Mouse (Mus musculus) ZHBTc4 (cell line): Measurements from ENCODE around the gene Ipmk.

Experiments used
- DNase-seq: peaks from one replicate; pipeline ENCODE4 v3.0.0-alpha.2; 2011; ENCODE audit warnings: low read depth, low spot score

Ipmk gene

GRCm38 (mm10) chr10:71340195-71340594, 7.4 kb upstream of the Ipmk start:
- no peak for DNase-seq

DNA sequence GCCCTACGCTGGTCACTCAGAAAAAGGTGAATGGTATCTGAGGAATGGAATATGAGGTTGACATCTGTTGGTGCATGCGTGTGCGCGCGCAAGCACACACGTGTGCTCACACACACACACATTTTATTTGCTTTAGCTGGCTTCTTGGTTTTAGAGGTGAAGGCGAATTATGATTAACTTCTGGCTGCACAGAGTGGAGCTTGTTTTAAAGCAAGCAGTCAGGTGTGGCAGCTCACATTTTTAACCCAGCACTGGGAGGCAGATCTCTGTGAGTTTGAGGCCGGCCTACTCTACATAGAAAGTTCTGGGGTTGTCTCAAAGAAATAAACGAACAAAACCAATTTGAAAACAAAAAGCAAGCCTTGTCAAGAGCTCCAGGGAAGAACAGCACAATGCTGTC, 6.3 kb upstream of the Ipmk start:
- DNase-seq = no peak

DNA sequence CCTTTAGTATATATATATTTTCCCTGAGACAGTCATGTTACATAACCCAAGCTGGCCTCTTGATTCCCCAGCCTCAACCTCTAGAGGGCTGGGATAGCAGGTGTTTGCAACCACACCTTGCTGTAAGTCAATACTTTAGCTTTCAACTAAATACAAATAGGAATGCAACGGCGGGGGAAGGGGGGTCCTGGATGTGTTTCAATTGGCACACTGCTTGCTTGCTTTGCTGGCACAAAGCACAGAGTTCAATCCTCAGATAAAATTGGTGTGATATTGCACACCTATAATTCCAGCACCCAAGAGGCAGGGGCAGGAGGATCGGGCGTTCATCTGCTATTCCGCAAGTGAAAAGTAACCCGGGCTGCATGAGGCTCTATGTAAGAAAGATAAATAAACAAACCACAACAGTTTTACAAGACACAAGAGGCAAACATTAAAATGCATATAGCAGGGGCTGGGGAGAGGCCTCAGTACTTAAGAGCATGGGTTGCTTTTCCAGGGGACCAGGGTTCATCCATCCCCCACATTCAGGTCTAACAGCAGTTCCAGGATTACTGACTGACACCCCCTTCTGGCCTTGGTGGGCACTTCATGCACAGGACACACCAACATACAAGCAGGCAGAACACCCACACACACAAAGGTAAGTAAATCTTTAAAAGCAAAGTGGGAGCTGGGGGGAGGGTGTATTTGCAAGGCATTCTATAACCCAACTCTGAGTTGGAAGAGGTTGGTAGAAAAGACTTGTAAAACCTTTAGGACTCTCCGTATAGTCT, 5.3 kb upstream of the Ipmk start:
- peak; percentile 72 for DNase-seq

- no peak for DNase-seq
Measured at GRCm38 (mm10) chr10:71343130-71343529, 4.4 kb upstream of the Ipmk start.

GRCm38 (mm10) chr10:71343567-71344265, 3.8 kb upstream of the Ipmk start:
- no peak for DNase-seq

DNA sequence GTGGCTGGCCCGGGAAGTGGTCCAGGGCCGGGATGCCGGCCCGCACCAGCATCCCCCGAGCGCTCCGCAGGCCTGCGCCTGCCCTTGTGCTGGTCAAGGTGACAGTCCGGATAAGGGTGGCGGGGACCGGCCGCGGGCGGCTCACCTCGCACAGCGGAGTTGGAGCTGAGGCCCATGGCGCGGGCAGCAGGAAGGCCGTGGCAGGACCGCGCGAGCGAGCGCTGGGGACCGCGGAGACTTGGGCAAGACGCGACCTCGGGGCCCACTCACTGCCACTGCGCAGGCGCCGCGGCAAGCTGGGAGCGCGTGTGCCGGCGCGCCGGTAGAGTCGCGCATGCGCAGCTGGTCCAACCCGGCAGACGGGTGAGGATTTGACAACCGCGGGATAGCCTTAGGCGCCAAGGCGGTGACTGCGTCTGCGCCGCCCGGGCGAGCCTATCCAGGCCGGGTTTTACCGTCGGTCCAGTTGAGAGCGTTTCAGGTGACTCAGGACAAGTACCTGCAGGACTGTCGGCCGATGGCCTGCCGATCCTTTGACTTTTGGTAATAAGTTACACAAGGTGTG, 2.9 kb upstream of the Ipmk start, which contains the start of gene Cisd1:
TSS of gene Cisd1 (minus strand) at position 376 of the 565 bp plus-strand sequence.
- DNase-seq = peak; percentile 97

DNA sequence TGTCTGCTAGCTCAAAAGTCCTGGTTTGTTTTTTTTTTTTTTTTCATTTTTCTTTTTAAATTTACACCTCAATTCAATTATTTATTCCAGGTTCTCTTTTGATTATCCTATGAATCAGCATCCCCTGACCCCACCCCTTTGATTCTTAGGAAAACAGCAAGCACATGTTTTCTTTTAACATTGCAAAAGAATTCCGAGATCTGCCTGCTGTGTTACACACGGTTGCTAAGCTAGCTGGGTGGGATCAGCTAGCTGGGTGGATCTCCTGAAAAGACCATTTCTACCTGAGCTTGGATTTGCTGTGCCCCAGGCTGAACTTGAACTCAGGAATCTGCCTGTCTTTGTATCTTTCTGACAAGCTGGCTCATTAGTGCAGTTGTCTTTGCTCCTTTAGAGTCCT, 1.5 kb upstream of the Ipmk start:
- peak; percentile 74 for DNase-seq

DNA sequence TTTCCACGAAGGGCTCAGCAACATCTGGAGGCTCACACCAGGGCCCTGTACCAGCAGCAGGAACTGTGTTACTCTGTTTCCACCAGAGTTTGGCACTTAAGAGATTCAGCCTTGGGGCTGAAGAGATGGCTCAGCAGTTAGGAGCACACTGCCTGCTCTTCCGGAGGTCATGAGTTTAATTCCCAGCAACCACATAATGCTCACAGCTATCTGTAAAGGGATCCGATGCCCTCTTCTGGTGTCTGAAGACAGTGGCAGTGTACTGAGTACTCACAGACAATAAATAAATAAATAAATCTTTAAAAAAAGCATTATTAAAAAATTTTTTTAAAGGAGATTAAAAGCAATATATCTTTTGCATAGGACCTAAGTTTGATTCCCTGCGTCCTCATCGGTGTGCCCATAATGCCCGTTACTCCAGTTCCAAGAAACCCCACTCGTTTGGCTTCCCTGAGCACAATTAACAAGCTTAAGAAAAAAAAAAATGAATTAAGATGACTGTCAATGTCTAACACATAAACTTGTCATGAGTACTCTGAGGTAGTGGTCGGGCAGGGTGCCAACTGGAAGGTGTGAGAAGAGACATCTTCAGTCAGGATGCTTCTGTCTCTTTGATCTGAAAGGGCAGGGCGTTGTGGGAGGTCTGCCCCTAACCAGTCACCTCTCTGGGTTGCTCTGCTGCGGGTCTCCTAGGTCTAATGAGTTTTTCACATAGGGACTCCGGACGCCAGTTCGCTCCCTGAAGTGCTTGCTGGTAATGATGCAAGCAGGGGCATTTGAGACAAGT, 648 bp upstream of the Ipmk start:
- DNase-seq = peak; percentile 58

- peak; percentile 50 for DNase-seq
Measured at GRCm38 (mm10) chr10:71347964-71348636, 537 bp downstream of the Ipmk start.

DNA sequence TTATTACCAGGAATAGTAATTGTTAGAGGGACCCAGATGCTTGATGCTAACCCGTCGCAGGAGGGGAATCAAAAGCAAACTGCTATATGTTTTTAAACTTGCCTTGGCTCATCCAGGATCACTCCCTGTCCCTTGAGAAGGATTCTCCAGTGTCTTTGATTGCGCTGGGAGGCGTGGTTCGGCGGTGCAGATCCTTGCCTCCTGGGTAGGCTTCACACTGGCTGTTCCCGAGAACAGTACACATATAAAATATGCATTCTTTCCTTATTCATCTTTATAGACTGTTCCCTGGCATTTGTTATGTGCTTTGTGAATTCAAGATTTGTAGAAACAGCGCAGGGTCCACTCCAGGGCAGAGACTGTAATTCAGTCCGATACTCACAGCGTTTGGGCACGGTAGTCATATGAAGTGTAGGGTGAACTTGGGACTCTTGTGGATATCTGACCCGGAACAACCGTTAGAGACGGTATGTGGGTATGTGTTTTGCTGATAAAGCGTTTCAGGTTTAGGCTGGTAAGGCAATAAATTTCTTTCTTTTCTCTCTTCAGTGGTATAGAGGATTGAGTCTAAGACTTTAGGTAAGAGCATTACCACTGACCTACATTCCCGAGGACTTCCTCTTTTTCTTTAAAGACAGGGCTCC, 1.2 kb downstream of the Ipmk start:
- peak; percentile 58 for DNase-seq

GRCm38 (mm10) chr10:71349290-71349689, 1.7 kb downstream of the Ipmk start:
- DNase-seq = no peak

DNA sequence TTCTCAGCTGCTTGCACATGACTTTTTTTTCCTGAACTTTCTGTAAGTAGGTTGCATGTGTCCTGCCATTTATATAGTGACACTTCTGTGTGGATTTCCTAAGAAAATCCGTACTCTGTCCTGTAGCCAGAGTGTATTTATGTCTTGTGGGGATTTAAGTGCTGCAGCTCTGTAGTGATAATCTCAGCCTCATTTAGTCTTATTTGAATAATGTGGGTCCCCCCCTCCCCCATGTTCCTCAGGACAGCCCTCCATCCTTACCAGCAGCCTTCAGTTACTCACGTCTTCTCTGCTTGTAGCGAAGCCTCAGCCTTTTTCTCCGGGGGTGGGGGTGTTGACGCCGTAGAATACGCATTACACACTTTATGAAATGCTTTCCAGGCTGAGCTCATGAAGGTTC, 3.7 kb downstream of the Ipmk start:
- no peak for DNase-seq

DNA sequence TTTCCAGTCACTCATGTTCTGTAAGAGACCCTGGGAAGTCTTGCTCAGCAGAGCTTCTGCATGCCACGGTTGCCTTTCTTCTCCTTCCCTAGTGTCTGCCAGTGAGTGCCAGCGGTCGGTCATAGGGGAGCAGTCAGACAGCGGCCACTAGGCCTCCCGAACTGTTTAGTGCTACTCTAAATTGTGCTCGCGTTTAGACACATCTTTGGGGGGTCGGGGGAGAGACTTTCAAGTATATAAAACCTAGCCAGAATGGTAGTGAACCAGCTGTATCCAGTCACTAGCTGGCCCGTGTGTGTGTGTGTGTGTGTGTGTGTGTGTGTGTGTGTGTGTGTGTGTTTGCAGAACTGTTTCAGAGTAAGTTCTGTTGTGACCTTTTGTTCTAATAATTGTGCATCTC, 6.3 kb downstream of the Ipmk start:
- DNase-seq = no peak

- DNase-seq = no peak
Measured at GRCm38 (mm10) chr10:71354947-71355346, 7.4 kb downstream of the Ipmk start.

GRCm38 (mm10) chr10:71361044-71361443, 13.5 kb downstream of the Ipmk start:
- no peak for DNase-seq

DNA sequence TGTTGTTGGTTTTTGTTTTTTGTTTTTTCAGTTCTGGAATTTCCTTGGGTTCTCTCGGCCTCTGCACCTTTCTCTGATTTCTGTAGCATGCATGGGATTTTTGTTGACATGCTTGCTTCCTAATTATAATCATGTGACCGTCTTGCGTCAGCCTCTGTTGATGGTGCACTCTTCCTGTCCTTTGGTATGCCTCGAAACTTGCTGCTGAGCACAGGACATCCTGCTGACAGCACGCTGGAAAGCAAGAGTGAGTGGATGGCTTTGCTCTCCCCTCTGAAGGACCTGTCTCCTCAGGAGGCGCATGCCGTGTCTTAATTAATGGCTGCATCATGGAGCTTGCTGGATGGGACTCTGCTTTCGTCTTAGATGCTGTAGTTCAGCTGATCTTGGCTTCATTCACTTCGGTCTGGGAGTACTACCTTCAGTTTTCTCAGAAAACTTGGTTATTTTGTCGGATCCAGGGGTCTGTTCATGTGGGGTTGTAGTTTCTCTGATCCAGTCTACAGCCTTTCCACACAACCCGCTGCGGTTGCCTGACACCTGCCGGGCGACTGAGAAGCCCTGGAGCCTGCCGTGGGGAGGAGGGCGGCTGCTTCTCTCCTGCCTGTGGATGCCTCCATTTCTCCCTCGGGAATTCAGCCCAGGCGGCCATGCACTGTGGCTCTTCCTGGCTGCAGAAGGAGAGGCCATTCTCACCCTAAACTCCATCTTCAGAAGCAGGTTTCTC, 14.4 kb downstream of the Ipmk start:
- no peak for DNase-seq

DNA sequence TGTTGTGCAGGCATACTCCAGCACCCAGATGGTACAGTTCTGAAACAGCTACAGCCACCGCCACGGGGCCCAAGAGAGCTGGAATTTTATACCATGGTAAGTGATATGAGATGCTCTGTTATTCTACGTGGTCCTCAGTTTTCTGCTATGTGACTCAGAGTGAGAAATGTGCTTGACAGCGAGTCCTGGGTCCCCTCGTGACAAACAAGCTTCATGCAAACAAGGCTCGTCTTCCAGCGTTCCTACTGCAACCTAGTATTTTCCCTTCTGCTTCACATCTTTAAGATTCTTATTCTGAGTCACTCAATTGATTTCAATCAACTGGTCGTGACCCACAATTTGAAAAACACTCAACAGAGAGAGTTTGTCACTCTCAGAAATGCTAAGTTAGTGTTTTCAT, 15.9 kb downstream of the Ipmk start:
- no peak for DNase-seq

GRCm38 (mm10) chr10:71363858-71364257, 16.3 kb downstream of the Ipmk start:
- DNase-seq = no peak

- DNase-seq = no peak
Measured at GRCm38 (mm10) chr10:71368128-71368940, 20.8 kb downstream of the Ipmk start.
